Mouse (Mus musculus) kidney, adult 2 months (tissue): ENCODE results near the gene Gm11213.

Source experiments
- CTCF ChIP-seq: fragments of 200-500 bp; conservative IDR thresholded peaks from 2 replicates; pipeline ENCODE4 v1.5.1; 2011; ENCODE audit warnings: low read depth, mild to moderate bottlenecking, control low read depth, low read length, moderate library complexity, mixed read lengths; ENCODE audit not compliant: insufficient read depth, insufficient read length
- POLR2A ChIP-seq: fragments of 200-500 bp; IDR thresholded peaks from one replicate; pipeline ENCODE4 v1.6.1; 2011; ENCODE audit warnings: low read depth, low read length, control low read depth

- TF ChIP-seq CTCF (no peak), POLR2A (no peak)
These were observed 22.1 kb upstream of the Gm11213 start for GRCm38 (mm10) chr4:63627111-63627510.
